Mouse (Mus musculus) small intestine, adult 2 months (tissue): ENCODE measurements around the gene Dppa5a. TPM values are rescaled to one million over a fixed set of nuclear protein-coding genes. Genes with fewer than 3 reads are reported as not detected.

Experiments used
- H3K27ac ChIP-seq: fragments of 200-500 bp; 2 replicates; pipeline ENCODE4 v1.5.1; 2012; ENCODE audit warnings: low read depth, low read length, control low read depth, inconsistent platforms; ENCODE audit not compliant: insufficient read depth
- H3K27me3 ChIP-seq: fragments of 200-500 bp; 2 replicates; pipeline ENCODE4 v1.6.1; 2012; ENCODE audit warnings: mild to moderate bottlenecking, moderate library complexity, low read length, inconsistent platforms; ENCODE audit not compliant: control insufficient read depth, insufficient read depth
- H3K36me3 ChIP-seq: fragments of 200-500 bp; 2 replicates; pipeline ENCODE4 v1.6.1; 2012; ENCODE audit warnings: mild to moderate bottlenecking, low read length, control low read depth, inconsistent platforms; ENCODE audit not compliant: control insufficient read depth, insufficient read depth
- H3K4me1 ChIP-seq: fragments of 200-500 bp; 2 replicates; pipeline ENCODE4 v1.6.1; 2012; ENCODE audit warnings: low read length, inconsistent platforms, mixed read lengths; ENCODE audit not compliant: control insufficient read depth, insufficient read depth, insufficient read length
- H3K4me3 ChIP-seq: fragments of 200-500 bp; 2 replicates; pipeline ENCODE4 v1.5.1; 2012; ENCODE audit warnings: low read depth, mild to moderate bottlenecking, control low read depth, inconsistent platforms, low read length, moderate library complexity
- CTCF ChIP-seq: fragments of 200-500 bp; IDR thresholded peaks from 2 replicates; pipeline ENCODE4 v1.5.1; 2012; ENCODE audit warnings: low read depth, mild to moderate bottlenecking, control low read depth, inconsistent platforms, low read length, moderate library complexity, mixed read lengths; ENCODE audit not compliant: insufficient replicate concordance, insufficient read length; ENCODE audit errors: extremely low read depth
- POLR2A ChIP-seq: fragments of 200-500 bp; IDR thresholded peaks from 2 replicates; pipeline ENCODE4 v1.6.1; 2012; ENCODE audit warnings: low read depth, mild to moderate bottlenecking, control low read depth, inconsistent platforms, low read length, moderate library complexity
- WGBS: fragments of 180-500 bp; shearing (Covaris S2); methylation state at CpG from one replicate; pipeline ENCODE4 v1.1.7; 2018; 5-methylcytosine and 5-hydroxymethylcytosine counted together
- polyA plus RNA-seq: library from polyadenylated mRNA; depleted of rRNA; stranded (reverse); fragments of >200 nt; gene quantifications from 2 replicates; pipeline ENCODE4 v1.2.3, GENCODE M21; 2012

Dppa5a gene
- polyA plus RNA-seq, 1 experiment = not detected

DNA sequence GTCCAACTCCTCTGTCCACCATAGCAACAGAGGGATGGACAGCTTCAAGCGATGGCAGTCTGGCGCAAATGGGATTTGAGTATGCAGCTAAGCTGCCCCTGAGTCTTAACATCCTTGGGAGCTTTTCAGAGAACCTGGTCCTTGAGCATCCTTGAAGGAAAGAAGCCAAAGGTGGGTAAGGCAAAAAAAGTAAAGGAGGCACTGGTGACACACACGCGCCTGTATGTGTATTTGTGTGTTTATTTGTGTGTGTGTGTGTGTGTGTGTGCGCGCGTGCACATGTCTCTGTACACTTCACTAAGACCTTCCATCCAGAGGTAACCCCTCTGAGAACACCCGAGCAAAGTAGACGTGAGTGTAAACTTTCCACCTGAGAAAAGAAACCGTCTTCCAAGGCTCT is 25.8 kb upstream of the Dppa5a start:
- no peaks in the 10 kb centered on the region for H3K36me3 ChIP-seq
- H3K4me1 ChIP-seq = peaks cover 10% of the 10 kb centered on the region
- TF ChIP-seq CTCF (no peak), POLR2A (no peak)
- 76% methylated on average over 10 of the region's 10 CpGs for WGBS
- H3K27ac ChIP-seq = no peak overlapping the region
- no peak overlapping the region for H3K4me3 ChIP-seq
- peaks cover 32% of the 10 kb centered on the region for H3K27me3 ChIP-seq

DNA sequence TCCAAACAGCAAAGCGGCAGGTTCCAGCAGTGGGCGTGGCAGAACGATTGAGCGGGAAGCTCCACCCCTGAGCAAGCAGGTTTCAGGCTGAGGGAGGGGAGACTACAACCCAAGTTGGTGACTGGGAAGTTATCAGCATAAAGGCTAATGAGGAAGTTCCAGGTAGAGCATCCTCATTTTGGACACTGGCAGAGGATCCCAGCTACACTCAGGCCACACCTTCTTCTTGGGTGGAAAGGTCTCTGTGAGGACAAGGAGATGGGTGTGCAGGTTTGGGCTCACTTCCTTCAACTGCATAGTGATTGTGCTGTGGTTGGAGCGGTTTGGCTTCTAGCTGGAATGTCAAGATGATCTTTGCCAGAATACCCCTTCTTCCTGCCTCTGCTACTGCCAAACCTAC is 22.0 kb upstream of the Dppa5a start:
- TF ChIP-seq CTCF (no peak), POLR2A (no peak)
- no peak overlapping the region for H3K27ac ChIP-seq
- H3K4me3 ChIP-seq = no peak overlapping the region
- 0 out of 2 replicates have a peak, but pooled peaks cover 2% of the 10 kb centered on the region for H3K4me1 ChIP-seq
- no peaks in the 10 kb centered on the region for H3K36me3 ChIP-seq
- H3K27me3 ChIP-seq = peaks cover 13% of the 10 kb centered on the region
- WGBS = 8% methylated on average over 5 of the region's 5 CpGs

DNA sequence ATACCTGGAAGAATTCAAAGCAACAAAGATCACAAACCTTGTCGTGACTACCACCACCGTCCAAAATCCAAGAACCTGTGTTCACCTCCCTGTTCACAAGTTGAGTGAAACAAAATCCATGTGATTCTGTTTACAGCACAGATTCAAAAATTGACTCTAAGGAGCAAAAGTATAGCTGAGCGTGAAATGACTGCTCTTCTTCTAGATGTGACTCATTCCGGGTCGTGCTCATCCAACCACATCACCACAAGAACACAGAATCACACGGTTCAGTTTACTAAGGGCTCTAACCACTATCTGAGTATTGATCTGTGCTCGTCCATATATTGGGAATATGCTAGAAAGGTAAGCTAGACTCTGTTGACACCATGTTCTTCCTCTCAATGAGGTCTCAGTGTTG is 19.0 kb upstream of the Dppa5a start:
- Histone ChIP-seq H3K4me3 (no peak overlapping the region), H3K36me3 (no peaks in the 10 kb centered on the region), H3K4me1 (0 out of 2 replicates have a peak, but pooled peaks cover 2% of the 10 kb centered on the region), H3K27me3 (no peaks in the 10 kb centered on the region), H3K27ac (no peak overlapping the region)
- TF ChIP-seq CTCF = no peak
- no peak for TF ChIP-seq POLR2A
- WGBS = 80% methylated on average over 7 of the region's 7 CpGs

DNA sequence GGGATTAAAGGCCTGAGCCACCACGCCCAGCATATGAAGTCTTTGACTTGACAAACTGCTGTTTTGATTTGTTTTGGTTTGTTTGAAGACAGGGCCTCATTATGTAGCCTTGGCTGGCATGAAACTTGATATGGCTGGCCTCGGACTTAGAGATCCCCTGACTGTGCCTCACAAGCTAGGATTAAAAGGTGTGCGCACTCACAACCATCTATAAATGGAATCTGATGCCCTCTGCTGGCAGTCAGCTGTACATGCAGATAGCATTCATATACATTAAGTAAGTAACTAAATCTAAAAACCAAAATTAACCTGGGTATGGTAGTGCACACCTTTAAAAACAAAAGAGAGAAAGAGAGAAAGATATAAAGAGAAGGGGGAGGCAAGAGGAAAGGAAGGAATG is 17.9 kb upstream of the Dppa5a start:
- no peak overlapping the region for H3K27ac ChIP-seq
- TF ChIP-seq POLR2A (no peak), CTCF (peak; percentile 57; the same call in 1 of the 2 replicates)
- no peak overlapping the region for H3K4me3 ChIP-seq
- H3K27me3 ChIP-seq = no peaks in the 10 kb centered on the region
- 63% methylated on average over 3 of the region's 3 CpGs for WGBS
- 0 out of 2 replicates have a peak, but pooled peaks cover 2% of the 10 kb centered on the region for H3K4me1 ChIP-seq
- no peaks in the 10 kb centered on the region for H3K36me3 ChIP-seq

DNA sequence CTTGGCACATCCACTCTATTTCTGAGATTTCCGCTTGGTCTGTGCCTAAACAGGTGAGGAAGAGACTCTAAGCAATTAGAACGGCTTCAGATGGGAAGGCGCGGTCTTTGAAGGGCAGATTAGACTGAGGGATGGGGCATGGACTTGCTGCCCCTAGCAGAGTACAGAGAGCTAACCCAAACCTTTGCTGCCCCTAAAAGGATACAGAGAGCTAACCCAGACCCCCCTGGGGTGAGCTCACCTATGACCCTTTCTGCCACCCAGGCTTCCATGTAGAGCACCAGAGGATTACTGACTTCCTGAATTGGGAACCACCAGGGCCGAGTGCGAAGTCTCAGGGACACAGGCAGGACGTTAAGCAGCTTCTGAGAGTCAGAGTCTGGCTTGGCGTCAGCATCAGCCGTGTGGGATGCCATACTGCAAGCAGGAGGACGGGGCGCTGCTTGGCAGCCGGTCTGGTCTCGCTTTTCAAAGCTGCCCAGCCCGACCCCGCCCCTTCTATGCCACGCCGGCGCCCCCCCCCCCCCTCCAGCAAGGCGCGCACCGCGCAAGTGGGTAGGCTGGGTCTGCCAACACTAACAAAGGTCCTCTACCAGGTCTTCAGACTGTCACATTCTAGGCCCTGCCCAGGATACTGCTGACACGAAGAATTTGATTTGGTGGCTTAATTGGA is 10.3 kb upstream of the Dppa5a start, which contains the start of gene Ooep:
Gene Ooep, minus strand, starts transcription at position 613 of the 673 bp plus-strand sequence.
- H3K36me3 ChIP-seq = no peaks in the 10 kb centered on the region
- no peaks in the 10 kb centered on the region for H3K27me3 ChIP-seq
- 7% methylated on average over 22 of the region's 23 CpGs for WGBS
- TF ChIP-seq CTCF = no peak
- no peak for TF ChIP-seq POLR2A
- no peaks in the 10 kb centered on the region for H3K4me1 ChIP-seq
- H3K4me3 ChIP-seq = no peak within 1 kb of the TSS
- H3K27ac ChIP-seq = no peak within 1 kb of the TSS

DNA sequence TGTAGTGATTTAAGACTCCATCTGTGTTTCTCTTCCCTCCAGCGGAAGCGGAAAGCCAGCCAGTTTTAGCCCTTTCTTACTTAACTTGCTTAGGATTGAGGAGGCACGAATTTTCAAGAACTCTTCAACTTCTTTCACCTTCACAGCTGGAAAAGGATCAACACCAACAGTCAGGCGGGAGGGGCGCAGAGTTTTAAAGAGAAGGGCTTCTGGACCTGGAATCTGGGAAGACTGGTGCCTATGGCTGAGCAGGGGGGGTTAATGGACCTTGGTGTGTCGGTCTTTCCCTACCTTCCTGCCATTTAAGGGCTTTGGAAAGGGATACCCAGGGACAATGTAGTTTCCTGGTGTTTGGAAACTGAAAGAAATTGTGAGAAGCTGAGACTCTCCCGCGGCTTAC is 9.6 kb upstream of the Dppa5a start:
- H3K4me3 ChIP-seq = no peak overlapping the region
- H3K4me1 ChIP-seq = no peaks in the 10 kb centered on the region
- no peaks in the 10 kb centered on the region for H3K27me3 ChIP-seq
- no peaks in the 10 kb centered on the region for H3K36me3 ChIP-seq
- H3K27ac ChIP-seq = no peak overlapping the region
- whole genome bisulfite sequencing = 65% methylated on average over 8 of the region's 8 CpGs
- no peak for TF ChIP-seq POLR2A
- TF ChIP-seq CTCF = no peak

DNA sequence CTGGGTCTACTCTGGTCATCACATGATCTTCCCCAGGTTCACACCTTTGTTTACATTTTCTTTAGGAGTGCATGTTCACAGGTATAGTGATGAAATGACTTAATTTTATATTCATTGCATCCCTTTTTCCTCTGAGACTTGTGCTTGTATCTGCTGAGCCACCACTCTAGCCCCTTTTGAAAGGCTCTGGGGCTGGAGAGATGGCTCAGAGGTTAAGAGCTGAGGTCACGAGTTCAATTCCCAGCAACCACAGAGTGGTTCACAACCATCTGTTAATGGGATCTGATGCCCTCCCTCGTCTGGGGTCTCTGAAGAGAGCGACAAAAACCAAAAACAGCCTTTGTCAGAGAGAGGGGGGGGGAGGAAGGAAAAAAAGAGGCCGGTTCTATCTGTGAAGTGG is 7.5 kb upstream of the Dppa5a start:
- WGBS = 92% methylated on average over 4 of the region's 4 CpGs
- H3K27me3 ChIP-seq = no peaks in the 10 kb centered on the region
- no peak overlapping the region for H3K4me3 ChIP-seq
- H3K27ac ChIP-seq = no peak overlapping the region
- H3K36me3 ChIP-seq = no peaks in the 10 kb centered on the region
- TF ChIP-seq CTCF = no peak
- TF ChIP-seq POLR2A = no peak
- H3K4me1 ChIP-seq = no peaks in the 10 kb centered on the region
